Mouse (Mus musculus) bone marrow, adult 2 months (tissue): ENCODE measurements around the gene Slc25a10. TPM values are rescaled to one million over a fixed set of nuclear protein-coding genes. Genes with fewer than 3 reads are reported as not detected.
A peak's percentile ranks its signal among the peaks of the same experiment; 100 is the strongest.

ENCODE experiments used
- H3K27ac ChIP-seq: fragments of 200-500 bp; 2 replicates; pipeline ENCODE4 v1.5.1; 2012; ENCODE audit warnings: low read depth, mild to moderate bottlenecking, control low read depth, inconsistent platforms, low read length; ENCODE audit not compliant: control insufficient read depth, poor library complexity, insufficient read depth
- H3K4me1 ChIP-seq: fragments of 200-500 bp; 2 replicates; pipeline ENCODE4 v1.6.1; 2011; ENCODE audit warnings: low read length; ENCODE audit not compliant: control insufficient read depth, insufficient read depth
- H3K4me3 ChIP-seq: fragments of 200-500 bp; replicated peaks from 2 replicates; pipeline ENCODE3; 2011; ENCODE audit warnings: mild to moderate bottlenecking, low read depth, low read length, control low read depth; ENCODE audit not compliant: control insufficient read depth
- CTCF ChIP-seq: fragments of 200-500 bp; IDR thresholded peaks from 2 replicates; pipeline ENCODE4 v1.5.1; 2011; ENCODE audit warnings: low read length, control low read depth; ENCODE audit not compliant: control insufficient read depth, insufficient read depth
- POLR2A ChIP-seq: fragments of 200-500 bp; IDR thresholded peaks from 2 replicates; pipeline ENCODE4 v1.6.1; 2011; ENCODE audit warnings: low read depth, mild to moderate bottlenecking, control low read depth, low read length, borderline replicate concordance; ENCODE audit not compliant: control insufficient read depth
- WGBS: fragments of 180-500 bp; shearing (Covaris S2); methylation state at CpG from one replicate; pipeline ENCODE4 v1.1.7; 2018; 5-methylcytosine and 5-hydroxymethylcytosine counted together
- polyA plus RNA-seq: library from polyadenylated mRNA; stranded (reverse); fragments of >200 nt; gene quantifications from 2 replicates; pipeline ENCODE4 v1.2.4, GENCODE M21; 2011; ENCODE audit warnings: low replicate concordance; ENCODE audit not compliant: missing spikeins, insufficient read depth, insufficient read length

Slc25a10 gene
- polyA plus RNA-seq, 1 experiment: 21.0 TPM

GRCm38 (mm10) chr11:120455413-120455812, 36.2 kb upstream of the Slc25a10 start:
- TF ChIP-seq CTCF: no peak
- WGBS: 74% methylated on average over 7 of the region's 7 CpGs
- Histone ChIP-seq H3K4me3 (no peak overlapping the region), H3K4me1 (peaks cover 12% of the 10 kb centered on the region), H3K27ac (no peak overlapping the region)

GRCm38 (mm10) chr11:120457370-120457769, 34.3 kb upstream of the Slc25a10 start:
- Histone ChIP-seq H3K4me3 (peak overlapping the region; percentile 77), H3K27ac (peak overlapping the region; percentile 82), H3K4me1 (peaks cover 8% of the 10 kb centered on the region)
- 3% methylated on average over 14 of the region's 14 CpGs for WGBS
- TF ChIP-seq CTCF: no peak
- no peak for TF ChIP-seq POLR2A

GRCm38 (mm10) chr11:120457772-120458751, 33.6 kb upstream of the Slc25a10 start, which contains the start of the genes Oxld1 and Ccdc137:
Gene Oxld1 (minus strand): TSS chr11:120458068.
Gene Ccdc137 (plus strand): TSS chr11:120458115.
- TF ChIP-seq POLR2A (peak; percentile 88; the same call in 1 of the 2 replicates), CTCF (no peak)
- 3% methylated on average over 62 of the region's 62 CpGs for WGBS
- Histone ChIP-seq H3K4me3 (peak within 1 kb of the TSS; percentile 77), H3K4me1 (peaks cover 8% of the 10 kb centered on the region), H3K27ac (peak within 1 kb of the TSS; percentile 82)

GRCm38 (mm10) chr11:120458847-120459597, 32.6 kb upstream of the Slc25a10 start:
- 48% methylated on average over 6 of the region's 6 CpGs for WGBS
- TF ChIP-seq POLR2A: no peak
- TF ChIP-seq CTCF: peak; percentile 38; the same call in 1 of the 2 replicates
- Histone ChIP-seq H3K4me3 (peak overlapping the region; percentile 50), H3K4me1 (peaks cover 8% of the 10 kb centered on the region), H3K27ac (no peak overlapping the region)

- no peak for TF ChIP-seq CTCF
- TF ChIP-seq POLR2A: no peak
- no peak overlapping the region for H3K27ac ChIP-seq
- WGBS: 85% methylated on average over 2 of the region's 2 CpGs
- H3K4me3 ChIP-seq: no peak overlapping the region
- peaks cover 3% of the 10 kb centered on the region; the same call in 1 of the 2 replicates for H3K4me1 ChIP-seq
Measured at GRCm38 (mm10) chr11:120463536-120463935, 28.1 kb upstream of the Slc25a10 start.

- H3K4me3 ChIP-seq: no peak overlapping the region
- TF ChIP-seq CTCF: no peak
- TF ChIP-seq POLR2A: no peak
- no peak overlapping the region for H3K27ac ChIP-seq
- 80% methylated on average over 5 of the region's 5 CpGs for WGBS
- H3K4me1 ChIP-seq: peaks cover 3% of the 10 kb centered on the region; the same call in 1 of the 2 replicates
Measured at GRCm38 (mm10) chr11:120464365-120464764, 27.3 kb upstream of the Slc25a10 start.

- WGBS: 85% methylated on average over 4 of the region's 4 CpGs
- H3K4me3 ChIP-seq: no peak overlapping the region
Measured at GRCm38 (mm10) chr11:120465521-120465920, 26.1 kb upstream of the Slc25a10 start.

GRCm38 (mm10) chr11:120467051-120467735, 24.4 kb upstream of the Slc25a10 start, which contains the start of gene Arl16:
Gene Arl16 (minus strand): TSS chr11:120467607.
- peak within 1 kb of the TSS; percentile 94 for H3K4me3 ChIP-seq
- peak; percentile 67 for TF ChIP-seq POLR2A
- no peak for TF ChIP-seq CTCF
- H3K27ac ChIP-seq: peak within 1 kb of the TSS; percentile 74
- under 1% methylated on average over 54 of the region's 54 CpGs for WGBS
- peaks cover 3% of the 10 kb centered on the region; the same call in 1 of the 2 replicates for H3K4me1 ChIP-seq

More at GRCm38 (mm10) chr11:120465521-120465920, 26.1 kb upstream of the Slc25a10 start:
- no peak overlapping the region for H3K27ac ChIP-seq
- TF ChIP-seq POLR2A: no peak
- no peak for TF ChIP-seq CTCF
- peaks cover 3% of the 10 kb centered on the region; the same call in 1 of the 2 replicates for H3K4me1 ChIP-seq
